Mouse (Mus musculus): ENCODE measurements around the gene Tob2. TPM values are rescaled to one million over a fixed set of nuclear protein-coding genes. Genes with fewer than 3 reads are reported as not detected.

The Tob2 gene
- polyA plus RNA-seq, 1 experiment = 37.9 TPM

- Histone ChIP-seq H3K4me2 (ENCODE audit: low read depth) (no peak overlapping the region), H3K79me2 (ENCODE audit: control insufficient read depth, insufficient read depth) (peaks cover 46% of the 10 kb centered on the region), H3K4me3 (no peak overlapping the region), H3K36me3 (ENCODE audit: control insufficient read depth, insufficient read depth) (peaks cover 58% of the 10 kb centered on the region), H3K27me3 (ENCODE audit: control insufficient read depth, insufficient read depth, insufficient read length) (no peaks in the 10 kb centered on the region), H3ac (ENCODE audit: control insufficient read depth, insufficient read length) (no peak overlapping the region)
- TF ChIP-seq CEBPB (IDR thresholded peaks at IDR 0.05; ENCODE audit: insufficient read depth, poor library complexity, severe bottlenecking) (no peak), POLR2A (IDR thresholded peaks at IDR 0.05; ENCODE audit: insufficient read length, low read depth) (no peak), TCF12 (IDR thresholded peaks at IDR 0.05; ENCODE audit: insufficient read depth, poor library complexity, severe bottlenecking) (no peak), MYOG (IDR thresholded peaks at IDR 0.05; ENCODE audit: control insufficient read depth in 1 of 3, insufficient read depth in 1 of 3, insufficient read length in 2 of 3, low read depth in 2 of 3) (no peak), USF1 (IDR thresholded peaks at IDR 0.05; ENCODE audit: low read depth) (no peak), E2F4 (IDR thresholded peaks at IDR 0.05; ENCODE audit: insufficient read depth) (no peak), POLR2AphosphoS2 (IDR thresholded peaks at IDR 0.05; ENCODE audit: insufficient read length, low read depth) (no peak), MYOD1 (IDR thresholded peaks at IDR 0.05; ENCODE audit: control insufficient read depth in 1 of 3, insufficient read length in 2 of 3, low read depth in 2 of 3) (no peak), SRF (IDR thresholded peaks at IDR 0.05; ENCODE audit: control insufficient read depth, insufficient read length, low read depth) (no peak), TCF3 (IDR thresholded peaks at IDR 0.05; ENCODE audit: insufficient read length, low read depth) (no peak), MAX (IDR thresholded peaks at IDR 0.05; ENCODE audit: low read depth) (no peak), REST (IDR thresholded peaks at IDR 0.05; ENCODE audit: insufficient read depth, insufficient read length) (no peak)
These were observed 30.6 kb upstream of the Tob2 start for GRCm38 (mm10) chr15:81889175-81889574.

- Histone ChIP-seq H3K4me3 (no peak overlapping the region), H3ac (ENCODE audit: control insufficient read depth, insufficient read length) (no peak overlapping the region), H3K4me2 (ENCODE audit: low read depth) (no peak overlapping the region), H3K79me2 (ENCODE audit: control insufficient read depth, insufficient read depth) (peaks cover 68% of the 10 kb centered on the region), H3K27me3 (ENCODE audit: control insufficient read depth, insufficient read depth, insufficient read length) (no peaks in the 10 kb centered on the region), H3K36me3 (ENCODE audit: control insufficient read depth, insufficient read depth) (peaks cover 57% of the 10 kb centered on the region)
- no peak for TF ChIP-seq POLR2AphosphoS2 (IDR thresholded peaks at IDR 0.05; ENCODE audit: insufficient read length, low read depth)
- no peak for TF ChIP-seq SRF (IDR thresholded peaks at IDR 0.05; ENCODE audit: control insufficient read depth, insufficient read length, low read depth)
- no peak for TF ChIP-seq CEBPB (IDR thresholded peaks at IDR 0.05; ENCODE audit: insufficient read depth, poor library complexity, severe bottlenecking)
- no peak for TF ChIP-seq MYOD1 (IDR thresholded peaks at IDR 0.05; ENCODE audit: control insufficient read depth in 1 of 3, insufficient read length in 2 of 3, low read depth in 2 of 3)
- TF ChIP-seq TCF12 (IDR thresholded peaks at IDR 0.05; ENCODE audit: insufficient read depth, poor library complexity, severe bottlenecking) = no peak
- TF ChIP-seq MAX (IDR thresholded peaks at IDR 0.05; ENCODE audit: low read depth) = no peak
- no peak for TF ChIP-seq TCF3 (IDR thresholded peaks at IDR 0.05; ENCODE audit: insufficient read length, low read depth)
- TF ChIP-seq POLR2A (IDR thresholded peaks at IDR 0.05; ENCODE audit: insufficient read length, low read depth) = no peak
These were observed 28.4 kb upstream of the Tob2 start for GRCm38 (mm10) chr15:81886795-81887550.

- no peak for TF ChIP-seq TCF3 (IDR thresholded peaks at IDR 0.05; ENCODE audit: insufficient read length, low read depth)
- no peak overlapping the region for H3ac ChIP-seq (ENCODE audit: control insufficient read depth, insufficient read length)
- H3K4me3 ChIP-seq = no peak overlapping the region
- no peaks in the 10 kb centered on the region for H3K27me3 ChIP-seq (ENCODE audit: control insufficient read depth, insufficient read depth, insufficient read length)
- H3K79me2 ChIP-seq (ENCODE audit: control insufficient read depth, insufficient read depth) = peaks cover 83% of the 10 kb centered on the region
- no peak overlapping the region for H3K4me2 ChIP-seq (ENCODE audit: low read depth)
- peaks cover 48% of the 10 kb centered on the region for H3K36me3 ChIP-seq (ENCODE audit: control insufficient read depth, insufficient read depth)
These were observed 26.9 kb upstream of the Tob2 start for GRCm38 (mm10) chr15:81885418-81885934.

- Histone ChIP-seq H3K36me3 (ENCODE audit: control insufficient read depth, insufficient read depth) (peaks cover 27% of the 10 kb centered on the region), H3K79me2 (ENCODE audit: control insufficient read depth, insufficient read depth) (peaks cover 99% of the 10 kb centered on the region), H3K4me2 (ENCODE audit: low read depth) (no peak overlapping the region), H3K4me3 (no peak overlapping the region), H3ac (ENCODE audit: control insufficient read depth, insufficient read length) (no peak overlapping the region), H3K27me3 (ENCODE audit: control insufficient read depth, insufficient read depth, insufficient read length) (no peaks in the 10 kb centered on the region)
- TF ChIP-seq MAX (IDR thresholded peaks at IDR 0.05; ENCODE audit: low read depth) (no peak), MYOG (IDR thresholded peaks at IDR 0.05; ENCODE audit: control insufficient read depth in 1 of 3, insufficient read depth in 1 of 3, insufficient read length in 2 of 3, low read depth in 2 of 3) (no peak), E2F4 (IDR thresholded peaks at IDR 0.05; ENCODE audit: insufficient read depth) (no peak), SRF (IDR thresholded peaks at IDR 0.05; ENCODE audit: control insufficient read depth, insufficient read length, low read depth) (no peak), POLR2AphosphoS2 (IDR thresholded peaks at IDR 0.05; ENCODE audit: insufficient read length, low read depth) (no peak), POLR2A (IDR thresholded peaks at IDR 0.05; ENCODE audit: insufficient read length, low read depth) (no peak), USF1 (IDR thresholded peaks at IDR 0.05; ENCODE audit: low read depth) (no peak), TCF3 (IDR thresholded peaks at IDR 0.05; ENCODE audit: insufficient read length, low read depth) (no peak), CEBPB (IDR thresholded peaks at IDR 0.05; ENCODE audit: insufficient read depth, poor library complexity, severe bottlenecking) (no peak)
These were observed 23.8 kb upstream of the Tob2 start for GRCm38 (mm10) chr15:81882348-81882747.
